Comparison of ENCODE assay signal across 14 mouse cellular contexts in the genomic region with DNA sequence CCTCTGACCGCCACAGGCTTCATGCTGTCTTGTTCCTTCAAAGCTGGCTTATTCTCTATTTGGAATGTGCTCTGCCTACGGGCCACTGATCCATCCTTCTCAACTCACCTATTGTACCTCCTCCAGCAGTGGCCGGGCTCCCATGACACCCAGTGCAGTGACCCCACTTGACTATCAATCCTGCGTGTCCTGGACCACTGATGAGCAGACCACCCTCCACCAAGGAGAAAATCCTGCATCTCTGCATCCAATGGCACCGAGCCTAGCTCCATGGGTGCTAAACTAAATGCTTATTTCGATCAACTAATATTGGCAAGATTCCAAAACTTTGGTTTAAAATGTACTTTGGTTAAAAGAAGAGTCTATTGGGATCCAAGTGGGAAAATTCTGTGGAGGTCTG. TPM values are rescaled to one million over a fixed set of nuclear protein-coding genes. Genes with fewer than 3 reads are reported as not detected.
DNase-seq lines count a peak whose midpoint lies in the region; ATAC-seq lines count a peak whose summit lies in the region.
"Had no signal": no experiment of that assay in that cellular context is flagged by ENCODE, and none has a peak within 500 bp of the region (broad histone marks: within the 10 kb centered on the region; RNA-seq: fewer than 3 reads in every experiment).

No protein-coding gene starts in this region.

- peaks cover 9% of the 10 kb centered on the region; the same call in 1 of the 2 replicates for H3K27me3 ChIP-seq in forebrain, embryonic 14.5 days (replicated peaks; ENCODE audit: control insufficient read depth, insufficient read depth, low read length)
- peaks cover 14% of the 10 kb centered on the region; the same call in 1 of the 2 replicates for H3K27me3 ChIP-seq in forebrain, embryonic 16.5 days (replicated peaks; ENCODE audit: control insufficient read depth, insufficient read depth, low read length)
- H3K27me3 ChIP-seq in midbrain, embryonic 15.5 days (replicated peaks): peaks cover 13% of the 10 kb centered on the region

- H3K4me1 ChIP-seq in forebrain, embryonic 14.5 days (ENCODE audit: control insufficient read depth, insufficient read depth, low read length): peaks cover 22% of the 10 kb centered on the region
- H3K4me1 ChIP-seq in forebrain, embryonic 16.5 days (replicated peaks; ENCODE audit: control insufficient read depth, insufficient read depth, low read length): peaks cover 31% of the 10 kb centered on the region
- peaks cover 24% of the 10 kb centered on the region for H3K4me1 ChIP-seq in midbrain, embryonic 15.5 days

- no peak overlapping the region for H3K27ac ChIP-seq in forebrain, embryonic 14.5 days (ENCODE audit: low read depth, low read length)
- no peak overlapping the region for H3K27ac ChIP-seq in forebrain, embryonic 16.5 days (ENCODE audit: low read length)
- H3K27ac ChIP-seq in midbrain, embryonic 15.5 days: no peak overlapping the region
- H3K27ac ChIP-seq: embryonic facial prominence, embryonic 15.5 days; limb, embryonic 13.5 days had no signal

- H3K4me3 ChIP-seq in forebrain, embryonic 14.5 days (ENCODE audit: low read depth, low read length): no peak overlapping the region
- no peak overlapping the region; the same call in 1 of the 2 replicates for H3K4me3 ChIP-seq in forebrain, embryonic 16.5 days (replicated peaks; ENCODE audit: low read length)
- H3K4me3 ChIP-seq in midbrain, embryonic 15.5 days: peak overlapping the region; percentile 8; the same call in 1 of the 2 replicates

- H3K9ac ChIP-seq in forebrain, embryonic 14.5 days (ENCODE audit: low read length): no peak overlapping the region
- H3K9ac ChIP-seq in forebrain, embryonic 16.5 days (replicated peaks; ENCODE audit: low read depth, low read length): no peak overlapping the region
- no peak overlapping the region for H3K9ac ChIP-seq in midbrain, embryonic 15.5 days
- H3K9ac ChIP-seq: embryonic facial prominence, embryonic 15.5 days; liver, postnatal 0 days had no signal

- H3K9me3 ChIP-seq in forebrain, embryonic 14.5 days (replicated peaks; ENCODE audit: control insufficient read depth, low read length): no peaks in the 10 kb centered on the region
- H3K9me3 ChIP-seq in forebrain, embryonic 16.5 days (ENCODE audit: control insufficient read depth, low read length): no peaks in the 10 kb centered on the region
- H3K9me3 ChIP-seq in midbrain, embryonic 15.5 days: no peaks in the 10 kb centered on the region
- H3K9me3 ChIP-seq: embryonic facial prominence, embryonic 15.5 days had no signal

- peak overlapping the region; percentile 6 for H3K4me2 ChIP-seq in forebrain, embryonic 14.5 days (ENCODE audit: low read length)
- peak overlapping the region; percentile 22; the same call in 1 of the 2 replicates for H3K4me2 ChIP-seq in forebrain, embryonic 16.5 days (ENCODE audit: low read length)
- H3K4me2 ChIP-seq in midbrain, embryonic 15.5 days: peak overlapping the region; percentile 90

- no peaks in the 10 kb centered on the region for H3K36me3 ChIP-seq in forebrain, embryonic 14.5 days (ENCODE audit: control insufficient read depth, insufficient read depth, low read length)
- H3K36me3 ChIP-seq in forebrain, embryonic 16.5 days (ENCODE audit: control insufficient read depth, insufficient read depth): no peaks in the 10 kb centered on the region
- no peaks in the 10 kb centered on the region for H3K36me3 ChIP-seq in midbrain, embryonic 15.5 days (replicated peaks)
- H3K36me3 ChIP-seq: embryonic facial prominence, embryonic 15.5 days; limb, embryonic 13.5 days had no signal

- 91% methylated on average over 6 of the region's 6 CpGs for WGBS in forebrain, embryonic 14.5 days
- WGBS in forebrain, embryonic 16.5 days: 90% methylated on average over 6 of the region's 6 CpGs
- 93% methylated on average over 6 of the region's 6 CpGs for WGBS in midbrain, embryonic 15.5 days

- DNase-seq in kidney, adult 18-20 months: peak; percentile 42
- no peak for DNase-seq in kidney, postnatal 14 days
- no peak for DNase-seq in forebrain, embryonic 14.5 days (ENCODE audit: low spot score)
- DNase-seq in thymus, adult 18-20 months: no peak
- DNase-seq: cerebellum, adult 18-20 months; liver, postnatal 0 days had no signal

- no peak for ATAC-seq in forebrain, embryonic 14.5 days
- no peak for ATAC-seq in forebrain, embryonic 16.5 days
- ATAC-seq in midbrain, embryonic 15.5 days (replicated peaks): no peak
- no peak for ATAC-seq in erythroblast, adult 5-6 weeks (replicated peaks; ENCODE audit: low FRiP score, poor library complexity, severe bottlenecking)
- ATAC-seq: CD4-positive, CD25-positive, alpha-beta regulatory T cell, adult 4 months; liver, postnatal 0 days had no signal

RNA-seq across cellular contexts. Expression of gene Galnt14, which starts 1.8 kb away (rescaled TPM):
- polyA plus RNA-seq in forebrain, embryonic 14.5 days (2014; fragmentation: Nextera tagmentation; extraction: Ambion mirVana): 7.1 and 9.4 TPM in 2 replicates
- 8.7 and 12.3 TPM in 2 replicates for polyA plus RNA-seq in forebrain, embryonic 16.5 days (2015; fragmentation: Nextera tagmentation; extraction: Ambion mirVana)
- 21.7 and 23.7 TPM in 2 replicates for polyA plus RNA-seq in midbrain, embryonic 15.5 days (2015; fragmentation: Nextera tagmentation; extraction: Ambion mirVana)
- not detected in 2 replicates for total RNA-seq in erythroblast, adult 5-6 weeks (2015; ENCODE audit: low replicate concordance)
- total RNA-seq in erythroblast, adult 5-6 weeks (2017; ENCODE audit: low replicate concordance): not detected in 2 replicates
- total RNA-seq: granulocyte monocyte progenitor cell, adult 5-6 weeks; MEL had no signal

Comparison
In these comparisons a context has a peak if more than half of its experiments do, and no peak if none do; other contexts are left out.
1. H3K4me2 ChIP-seq: peak in every context shown above with its lines; median percentile 90 in midbrain, embryonic 15.5 days; 22 in forebrain, embryonic 16.5 days; 6 in forebrain, embryonic 14.5 days.